Mouse (Mus musculus) megakaryocyte, embryonic 14.5 days (primary cell): ENCODE results near the gene Gm5485. TPM values are rescaled to one million over a fixed set of nuclear protein-coding genes. Genes with fewer than 3 reads are reported as not detected.

Experiments used
- H3K27me3 ChIP-seq: replicated peaks from 2 replicates; pipeline ENCODE3; 2012; ENCODE audit warnings: inconsistent platforms
- H3K36me3 ChIP-seq: replicated peaks from 2 replicates; pipeline ENCODE3; 2012; ENCODE audit warnings: low read length, inconsistent platforms, mixed read lengths
- H3K4me1 ChIP-seq: 2 replicates; pipeline ENCODE4 v1.6.1; 2012; ENCODE audit warnings: inconsistent platforms
- H3K4me3 ChIP-seq: replicated peaks from 2 replicates; pipeline ENCODE3; 2012; ENCODE audit warnings: moderate library complexity, mild to moderate bottlenecking, inconsistent platforms
- H3K9me3 ChIP-seq: 2 replicates; pipeline ENCODE4 v1.6.1; 2012; ENCODE audit warnings: inconsistent platforms
- FLI1 ChIP-seq: IDR thresholded peaks from 2 replicates; pipeline ENCODE4 v1.6.1; 2012; ENCODE audit warnings: low read length, inconsistent platforms, mixed read lengths
- GATA1 ChIP-seq: IDR thresholded peaks from 3 replicates; pipeline ENCODE4 v1.6.1; 2012; ENCODE audit warnings: mixed read lengths, low read length, inconsistent platforms, borderline replicate concordance
- polyA plus RNA-seq: library from polyadenylated mRNA; stranded (reverse); fragments of >175 nt; gene quantifications from 2 replicates; pipeline ENCODE4 v1.2.3, GENCODE M21; 2012; ENCODE audit warnings: low replicate concordance; ENCODE audit not compliant: insufficient read depth

The Gm5485 gene
- polyA plus RNA-seq: not detected in 2 replicates

DNA sequence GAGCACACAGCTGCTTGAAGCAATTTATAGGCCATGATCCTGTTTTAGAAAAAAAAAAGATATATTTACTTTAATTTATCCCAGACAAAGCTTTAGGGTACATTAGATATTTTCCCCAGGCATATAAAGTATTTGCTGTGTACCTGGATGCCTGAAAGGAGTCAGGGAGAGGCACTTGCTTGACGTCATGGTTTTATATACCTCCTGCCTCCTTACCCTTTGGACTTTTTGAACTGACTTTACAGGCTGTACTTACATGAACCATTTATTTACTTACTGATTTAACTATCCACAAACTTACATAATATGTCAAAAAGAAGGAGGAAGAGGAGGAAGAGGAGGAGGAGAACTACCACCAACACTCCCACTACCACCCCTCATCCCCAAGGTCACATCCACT is at the start of gene Gm5485:
Gm5485 (minus strand) TSS at position 171 of the 400 bp plus-strand sequence.
- H3K4me3 ChIP-seq: no peak within 1 kb of the TSS
- TF ChIP-seq FLI1 (no peak), GATA1 (no peak)

DNA sequence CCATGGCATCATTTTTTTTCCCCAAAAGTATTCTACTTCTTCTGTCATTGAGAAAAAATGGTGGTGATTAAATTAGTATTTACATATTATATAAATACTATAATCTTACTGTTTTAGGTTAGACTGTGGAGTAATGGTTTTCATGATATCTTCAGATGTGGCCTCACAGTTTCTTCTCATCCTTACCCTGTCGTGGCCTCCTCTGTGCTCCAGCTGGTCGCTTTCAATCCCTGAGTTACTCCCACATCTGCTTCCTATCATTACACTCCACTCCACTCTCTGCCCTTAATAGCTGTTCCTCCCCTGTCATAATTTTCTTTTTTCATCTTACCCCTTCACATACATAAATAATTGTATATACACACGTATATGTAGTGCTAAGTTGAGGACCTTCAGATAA is 41.0 kb upstream of the Gm5485 start:
- no peaks in the 10 kb centered on the region for H3K36me3 ChIP-seq
- H3K27me3 ChIP-seq: no peaks in the 10 kb centered on the region
- no peaks in the 10 kb centered on the region for H3K4me1 ChIP-seq
- peaks cover 6% of the 10 kb centered on the region; the same call in 1 of the 2 replicates for H3K9me3 ChIP-seq
- no peak overlapping the region for H3K4me3 ChIP-seq
- no peak for TF ChIP-seq FLI1
- TF ChIP-seq GATA1: no peak

More for the DNA sequence above, at the start of gene Gm5485:
- Histone ChIP-seq H3K36me3 (no peaks in the 10 kb centered on the region), H3K9me3 (no peaks in the 10 kb centered on the region), H3K27me3 (no peaks in the 10 kb centered on the region), H3K4me1 (no peaks in the 10 kb centered on the region)

DNA sequence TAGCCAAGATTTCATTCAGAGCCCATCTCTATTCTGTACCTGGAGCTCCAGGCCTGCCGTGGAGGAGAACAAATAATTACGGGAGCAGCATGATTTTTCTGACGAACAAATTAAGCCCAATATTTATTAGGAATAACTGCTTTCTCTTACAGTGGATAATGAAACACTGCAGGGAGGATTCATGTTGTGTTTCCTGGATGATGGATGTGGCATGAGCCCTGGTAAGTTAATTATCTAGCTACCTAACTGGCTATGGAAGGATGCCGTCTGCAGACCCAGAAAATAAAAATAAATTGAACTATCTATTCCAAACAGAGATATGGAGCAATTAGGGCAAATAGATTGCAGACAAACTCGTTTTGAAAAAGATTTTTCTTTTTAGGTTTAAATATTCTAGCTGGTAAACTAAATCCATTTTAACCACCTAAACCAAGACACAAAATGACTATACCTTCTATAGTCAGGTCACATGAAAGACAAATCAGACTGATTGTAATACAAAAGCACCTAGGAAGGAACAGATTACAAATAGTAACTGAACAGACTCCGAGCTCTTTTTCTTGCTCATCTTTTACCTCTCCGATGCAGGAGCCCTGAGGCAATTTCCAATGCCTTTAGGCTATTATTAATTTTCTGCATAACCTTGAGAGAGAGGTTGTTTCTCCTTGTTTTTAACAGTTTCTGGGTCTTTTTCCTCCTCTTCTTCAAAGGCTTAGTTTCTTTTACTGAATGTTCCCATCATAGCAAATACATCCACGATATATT is 34.1 kb upstream of the Gm5485 start:
- Histone ChIP-seq H3K4me1 (no peaks in the 10 kb centered on the region), H3K4me3 (no peak overlapping the region), H3K36me3 (no peaks in the 10 kb centered on the region), H3K9me3 (peaks cover 6% of the 10 kb centered on the region; the same call in 1 of the 2 replicates), H3K27me3 (no peaks in the 10 kb centered on the region)
- no peak for TF ChIP-seq GATA1
- TF ChIP-seq FLI1: no peak

DNA sequence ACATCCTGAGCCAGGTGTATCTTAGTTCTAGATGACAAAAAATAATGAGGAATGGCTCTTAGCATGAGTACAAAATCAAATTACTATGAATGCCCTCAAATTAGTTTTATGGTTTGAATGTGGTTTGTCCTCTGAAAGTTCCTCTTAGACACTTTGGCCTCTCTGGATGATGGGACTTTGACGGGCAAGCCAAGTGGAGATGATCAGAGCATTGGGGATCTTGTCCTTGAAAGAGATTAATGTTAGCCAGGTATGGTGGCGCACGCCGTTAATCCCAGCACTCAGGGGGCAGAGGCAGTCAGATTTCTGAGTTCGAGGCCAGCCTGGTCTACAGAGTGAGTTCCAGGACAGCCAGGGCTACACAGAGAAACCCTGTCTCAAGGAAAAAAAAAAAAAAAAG is 32.4 kb upstream of the Gm5485 start:
- H3K4me1 ChIP-seq: no peaks in the 10 kb centered on the region
- no peaks in the 10 kb centered on the region for H3K27me3 ChIP-seq
- no peak overlapping the region for H3K4me3 ChIP-seq
- peaks cover 6% of the 10 kb centered on the region; the same call in 1 of the 2 replicates for H3K9me3 ChIP-seq
- H3K36me3 ChIP-seq: no peaks in the 10 kb centered on the region
- TF ChIP-seq FLI1 (no peak), GATA1 (no peak)

DNA sequence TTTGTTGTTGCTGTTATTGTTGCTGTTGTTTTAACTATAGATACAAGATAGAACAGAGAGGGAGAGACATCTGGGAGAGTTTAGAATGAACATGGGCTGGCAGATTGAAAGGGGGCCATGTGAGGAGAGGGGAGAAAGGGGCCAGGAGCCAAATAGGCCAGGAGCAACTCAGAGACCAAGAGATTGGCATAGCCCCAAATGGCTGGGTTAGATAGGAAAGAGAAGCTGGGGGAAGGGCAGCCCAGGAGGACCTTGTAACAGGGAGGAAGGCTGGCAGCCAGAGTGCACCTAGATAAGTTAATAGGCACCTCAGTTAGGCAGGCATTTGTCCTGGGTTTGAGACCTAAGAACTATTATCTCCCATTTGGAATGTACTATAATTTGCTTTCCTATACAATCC is 25.3 kb upstream of the Gm5485 start:
- Histone ChIP-seq H3K27me3 (no peaks in the 10 kb centered on the region), H3K9me3 (no peaks in the 10 kb centered on the region), H3K36me3 (no peaks in the 10 kb centered on the region), H3K4me1 (no peaks in the 10 kb centered on the region), H3K4me3 (no peak overlapping the region)
- TF ChIP-seq GATA1: no peak
- TF ChIP-seq FLI1: no peak

DNA sequence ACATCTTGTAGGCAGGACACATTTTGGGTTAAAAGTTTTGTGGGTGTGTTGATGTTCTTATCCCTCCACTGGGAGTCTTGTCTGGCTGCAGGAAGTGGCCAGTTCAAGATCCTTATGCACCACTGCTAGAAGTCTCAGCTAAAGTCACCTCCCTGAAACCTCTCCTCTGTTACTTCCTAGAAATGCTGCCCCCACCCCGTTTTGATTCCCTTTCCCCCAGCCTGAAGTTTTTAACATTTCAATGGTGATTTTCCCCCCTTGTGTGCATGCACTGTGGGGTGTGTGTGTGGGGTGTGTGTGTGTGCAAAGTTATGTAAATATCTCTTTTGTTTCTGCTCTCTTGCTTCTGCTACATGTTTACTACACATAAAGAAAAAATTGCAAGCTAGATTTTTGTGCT is 23.2 kb upstream of the Gm5485 start:
- Histone ChIP-seq H3K36me3 (no peaks in the 10 kb centered on the region), H3K4me1 (no peaks in the 10 kb centered on the region), H3K9me3 (no peaks in the 10 kb centered on the region), H3K27me3 (no peaks in the 10 kb centered on the region), H3K4me3 (no peak overlapping the region)
- TF ChIP-seq GATA1: no peak
- TF ChIP-seq FLI1: no peak

DNA sequence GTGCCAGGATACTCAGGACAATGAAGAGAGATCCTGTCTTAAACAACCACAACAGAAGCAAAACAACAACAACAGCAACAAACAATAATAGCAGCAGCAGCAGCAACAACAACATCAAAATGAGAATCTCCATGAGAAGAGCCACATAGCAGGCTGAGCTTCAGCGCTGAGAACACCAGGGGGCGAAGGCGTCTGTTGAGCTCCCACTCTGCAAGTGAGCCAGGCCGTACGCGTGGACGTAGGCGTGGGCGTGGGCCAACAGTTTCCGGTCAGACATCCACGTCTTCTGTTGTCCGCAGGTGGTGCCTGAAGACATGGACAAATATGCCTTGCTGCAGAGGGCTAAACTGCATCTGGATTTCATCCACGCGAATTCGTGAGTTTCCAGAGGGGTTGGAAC is 18.8 kb upstream of the Gm5485 start, which contains the start of gene Morc1:
Morc1 (plus strand) TSS at position 211 of the 400 bp plus-strand sequence.
- TF ChIP-seq GATA1 (no peak), FLI1 (no peak)
- no peaks in the 10 kb centered on the region for H3K36me3 ChIP-seq
- no peaks in the 10 kb centered on the region for H3K4me1 ChIP-seq
- no peak within 1 kb of the TSS for H3K4me3 ChIP-seq
- no peaks in the 10 kb centered on the region for H3K27me3 ChIP-seq
- no peaks in the 10 kb centered on the region for H3K9me3 ChIP-seq

DNA sequence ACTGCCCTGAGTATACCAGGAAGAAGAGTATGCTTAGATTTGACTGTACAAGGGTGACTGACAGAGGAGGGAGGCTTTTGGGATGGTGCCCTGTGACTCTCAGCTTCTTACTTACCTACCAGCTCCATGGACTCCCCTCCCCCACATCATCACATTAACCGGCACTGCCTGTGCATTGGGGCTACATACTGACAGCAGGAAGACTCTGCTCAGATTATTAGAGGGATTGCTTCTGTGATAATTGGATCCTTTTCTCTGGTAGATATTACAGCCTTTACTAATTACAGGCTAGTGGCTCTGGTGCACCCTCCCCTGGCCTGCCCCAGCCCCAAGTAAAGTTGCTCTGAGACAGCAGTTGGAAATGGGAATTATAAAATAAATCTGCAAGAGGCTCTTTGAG is 17.2 kb upstream of the Gm5485 start:
- no peak overlapping the region for H3K4me3 ChIP-seq
- TF ChIP-seq FLI1 (no peak), GATA1 (no peak)
- no peaks in the 10 kb centered on the region for H3K9me3 ChIP-seq
- no peaks in the 10 kb centered on the region for H3K4me1 ChIP-seq
- H3K36me3 ChIP-seq: no peaks in the 10 kb centered on the region
- no peaks in the 10 kb centered on the region for H3K27me3 ChIP-seq

DNA sequence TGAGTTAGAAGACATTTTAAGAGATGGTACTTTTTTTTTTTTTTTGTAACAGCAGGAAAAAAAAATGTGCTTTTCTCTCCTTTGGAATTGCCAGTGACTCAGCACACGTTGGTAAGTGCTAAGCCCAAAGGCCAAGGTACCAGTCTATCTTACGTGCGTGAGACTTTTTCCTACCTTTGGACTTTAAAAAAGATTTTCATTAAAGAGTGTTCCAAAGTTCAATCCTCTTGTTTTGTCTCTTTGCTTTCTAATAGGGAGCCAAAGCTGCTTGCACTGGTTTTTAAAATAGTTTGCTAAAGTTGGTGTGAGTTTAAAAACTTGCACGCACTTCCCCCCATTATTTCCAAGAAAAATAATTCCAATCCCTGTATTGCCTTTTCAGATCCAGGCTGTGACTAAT is 11.9 kb upstream of the Gm5485 start:
- 0 out of 2 replicates have a peak, but pooled peaks cover 1% of the 10 kb centered on the region for H3K4me1 ChIP-seq
- H3K27me3 ChIP-seq: no peaks in the 10 kb centered on the region
- H3K4me3 ChIP-seq: no peak overlapping the region
- no peaks in the 10 kb centered on the region for H3K9me3 ChIP-seq
- no peaks in the 10 kb centered on the region for H3K36me3 ChIP-seq
- TF ChIP-seq FLI1 (no peak), GATA1 (no peak)

DNA sequence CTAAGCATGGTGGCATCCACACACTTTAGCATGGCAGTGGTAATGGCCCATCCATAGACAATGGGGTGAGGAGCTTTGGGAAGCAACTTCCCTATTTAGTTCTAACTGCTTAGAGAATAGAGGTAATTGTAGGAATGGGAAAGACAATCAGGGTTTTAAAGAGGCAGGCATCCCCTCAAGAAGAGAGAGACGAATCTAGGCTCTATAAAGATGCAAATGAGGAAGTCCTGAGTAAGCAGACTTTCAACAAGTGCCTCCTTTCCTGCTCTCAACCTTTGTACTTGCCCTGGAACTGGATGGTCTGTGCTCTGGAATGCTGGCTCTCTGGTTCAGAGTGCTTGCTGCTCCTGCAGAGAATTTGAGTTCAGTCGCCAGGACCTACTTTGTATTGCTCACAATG is 10.3 kb upstream of the Gm5485 start:
- Histone ChIP-seq H3K27me3 (no peaks in the 10 kb centered on the region), H3K4me1 (0 out of 2 replicates have a peak, but pooled peaks cover 3% of the 10 kb centered on the region), H3K9me3 (no peaks in the 10 kb centered on the region), H3K36me3 (no peaks in the 10 kb centered on the region), H3K4me3 (no peak overlapping the region)
- TF ChIP-seq GATA1 (no peak), FLI1 (no peak)
